Mouse (Mus musculus) gastrocnemius, adult 8-10 months (tissue): ENCODE measurements around the gene Ptpn23. TPM values are rescaled to one million over a fixed set of nuclear protein-coding genes. Genes with fewer than 3 reads are reported as not detected.

Source experiments
- total RNA-seq, 4 experiments: library from RNA; stranded (reverse); gene quantifications; 2 replicates each; pipeline ENCODE4 v1.2.4; 2022

Gene Ptpn23
- total RNA-seq, 4 experiments from 2014 or later, result 7.6 to 9.9 (median 8.4) TPM

Other genes starting within 250 kb of the Ptpn23 start
- under 1 TPM in 2 of 4 experiments, not detected in 2; 0.16 to 0.17 TPM for gene Cspg5, start 164.4 kb downstream of the Ptpn23 start, total RNA-seq
- 1 to 10 TPM; 2.0 to 5.0 (median 2.9) TPM for gene Elp6, start 103.0 kb downstream of the Ptpn23 start, total RNA-seq
- 10 to 100 TPM; 14.2 to 16.6 (median 15.1) TPM for gene Scap, start 74.9 kb downstream of the Ptpn23 start, total RNA-seq
- gene Ngp, start 11.5 kb upstream of the Ptpn23 start, total RNA-seq, result not detected
- 1 to 10 TPM; 5.2 to 7.9 (median 6.6) TPM for gene Klhl18, start 68.5 kb upstream of the Ptpn23 start, total RNA-seq
- gene Kif9, start 68.7 kb upstream of the Ptpn23 start, total RNA-seq, result under 1 TPM in 1 of 4 experiments, not detected in 3; 0.12 TPM
- 10 to 100 TPM; 19.6 to 27.3 (median 25.4) TPM for gene Setd2, start 124.4 kb upstream of the Ptpn23 start, total RNA-seq
- gene Nradd, start 216.2 kb upstream of the Ptpn23 start, total RNA-seq, result under 1 TPM; 0.27 to 0.88 (median 0.44) TPM
- 1 to 10 TPM; 2.1 to 4.2 (median 3.1) TPM for gene Nbeal2, start 245.9 kb upstream of the Ptpn23 start, total RNA-seq
- 10 to 100 TPM; 38.8 to 53.8 (median 47.0) TPM for gene Ccdc12, start 248.3 kb upstream of the Ptpn23 start, total RNA-seq